Mouse (Mus musculus) B cell, adult 62 days (primary cell): ENCODE data around the gene Galnt18. TPM values are rescaled to one million over a fixed set of nuclear protein-coding genes. Genes with fewer than 3 reads are reported as not detected.

ENCODE experiments used
- total RNA-seq: library from RNA; stranded (reverse); gene quantifications from 4 replicates; pipeline ENCODE4 v1.2.4, GENCODE M21; 2023

The Galnt18 gene
- total RNA-seq, result not detected in 4 replicates

GRCm38 (mm10) chr7:111779504-111780242, at the start of gene Galnt18:
Gene Galnt18, minus strand, starts transcription at chr7:111779977.

Other genes with a start within 250 kb of the Galnt18 start
- gene Usp47, start 243.5 kb upstream of the Galnt18 start, total RNA-seq, result 53.0 to 55.4 TPM (median 55.3 TPM) in 4 replicates